23 mouse cellular contexts compared by ENCODE assay signal in the genomic region with DNA sequence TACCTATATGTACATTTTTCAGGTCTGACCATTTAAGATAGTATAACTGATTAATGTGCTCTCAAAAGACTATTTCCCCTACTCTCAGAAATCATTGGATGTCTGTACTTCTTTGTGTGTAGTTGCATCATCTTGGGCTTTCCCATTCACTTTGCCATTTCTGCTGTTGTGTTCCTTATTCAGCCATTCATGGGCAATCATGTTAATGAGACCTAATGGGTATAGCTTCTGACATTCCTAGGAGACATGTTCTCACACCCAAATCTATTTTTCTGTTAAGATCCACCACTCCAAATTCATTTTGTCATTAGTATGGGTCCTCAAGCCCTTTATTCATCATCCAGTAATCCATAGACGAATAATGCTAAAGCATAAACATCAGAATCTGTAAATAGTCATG.
A peak's percentile ranks its signal among the peaks of the same experiment; 100 is the strongest.
DNase-seq lines count a peak whose midpoint lies in the region; ATAC-seq lines count a peak whose summit lies in the region.
"Had no signal": no experiment of that assay in that cellular context is flagged by ENCODE, and none has a peak within 500 bp of the region (broad histone marks: within the 10 kb centered on the region; RNA-seq: fewer than 3 reads in every experiment).

No protein-coding gene starts in this region.

- DNase-seq in embryonic facial prominence, embryonic 14.5 days (ENCODE audit: low spot score), result peak; percentile 2
- DNase-seq in embryonic facial prominence, embryonic 10.5 days (ENCODE audit: low spot score), result no peak
- DNase-seq in Muller cell, postnatal 12 days (ENCODE audit: inconsistent ontology term), result peak; percentile 43
- peak; percentile 75 for DNase-seq in retina, embryonic 14.5 days (ENCODE audit: low spot score)
- DNase-seq in retina, postnatal 1 day, result peak; percentile 84
- no peak for DNase-seq in gastrocnemius, postnatal 14 days
- DNase-seq in neural tube, embryonic 10.5 days (ENCODE audit: extremely low spot score, low spot score), result no peak
- DNase-seq: adrenal gland, adult 2 months; adrenal gland, adult 8-10 months; adrenal gland, postnatal 10 days; adrenal gland, postnatal 14 days; adrenal gland, postnatal 25 days; adrenal gland, postnatal 36 days; B cell, adult 2 months; cerebellum, adult 11 months; cerebellum, adult 11-12 months; cerebellum, adult 18-20 months had no signal

- no peak overlapping the region for H3K9ac ChIP-seq in embryonic facial prominence, embryonic 14.5 days (ENCODE audit: low read depth, low read length)
- no peak overlapping the region for H3K9ac ChIP-seq in forebrain, embryonic 13.5 days

- H3K4me3 ChIP-seq in embryonic facial prominence, embryonic 14.5 days (ENCODE audit: low read depth, low read length), result no peak overlapping the region
- no peak overlapping the region for H3K4me3 ChIP-seq in embryonic facial prominence, embryonic 10.5 days
- no peak overlapping the region for H3K4me3 ChIP-seq in forebrain, embryonic 13.5 days

- H3K27ac ChIP-seq in embryonic facial prominence, embryonic 14.5 days (replicated peaks; ENCODE audit: low read depth, low read length), result no peak overlapping the region
- no peak overlapping the region for H3K27ac ChIP-seq in embryonic facial prominence, embryonic 10.5 days (replicated peaks)
- no peak overlapping the region for H3K27ac ChIP-seq in forebrain, embryonic 13.5 days

- intact Hi-C loops in gastrocnemius, postnatal 14 days (cut with DNase I; ENCODE audit: low total_unique reads), result no loop called here

- no peaks in the 10 kb centered on the region for H3K9me3 ChIP-seq in embryonic facial prominence, embryonic 14.5 days (ENCODE audit: control insufficient read depth, low read length)
- H3K9me3 ChIP-seq in embryonic facial prominence, embryonic 10.5 days, result no peaks in the 10 kb centered on the region
- no peaks in the 10 kb centered on the region for H3K9me3 ChIP-seq in forebrain, embryonic 13.5 days (replicated peaks)

- no peak for ATAC-seq in embryonic facial prominence, embryonic 14.5 days (ENCODE audit: low read depth)
- ATAC-seq in forebrain, embryonic 13.5 days, result no peak
- ATAC-seq: activated CD4-positive, CD25-positive, alpha-beta regulatory T cell, adult 4 months; CD4-positive, CD25-positive, alpha-beta regulatory T cell, adult 4 months; Patski had no signal

- H3K36me3 ChIP-seq in embryonic facial prominence, embryonic 14.5 days (ENCODE audit: control insufficient read depth, insufficient read depth, low read length), result no peaks in the 10 kb centered on the region
- H3K36me3 ChIP-seq in embryonic facial prominence, embryonic 10.5 days (replicated peaks), result no peaks in the 10 kb centered on the region
- no peaks in the 10 kb centered on the region for H3K36me3 ChIP-seq in forebrain, embryonic 13.5 days (ENCODE audit: poor library complexity, severe bottlenecking)
- H3K36me3 ChIP-seq: G1E had no signal

- no peak overlapping the region for H3K4me2 ChIP-seq in embryonic facial prominence, embryonic 14.5 days (ENCODE audit: low read depth, low read length)
- no peak overlapping the region for H3K4me2 ChIP-seq in forebrain, embryonic 13.5 days

- no peaks in the 10 kb centered on the region for H3K27me3 ChIP-seq in embryonic facial prominence, embryonic 14.5 days (replicated peaks; ENCODE audit: control insufficient read depth, insufficient read depth, low read length)
- no peaks in the 10 kb centered on the region for H3K27me3 ChIP-seq in embryonic facial prominence, embryonic 10.5 days (replicated peaks; ENCODE audit: low read depth, poor library complexity, severe bottlenecking)
- no peaks in the 10 kb centered on the region for H3K27me3 ChIP-seq in forebrain, embryonic 13.5 days
- H3K27me3 ChIP-seq: CH12.LX, Patski had no signal

- H3K4me1 ChIP-seq in embryonic facial prominence, embryonic 14.5 days (ENCODE audit: control insufficient read depth, insufficient read depth, low read length), result no peaks in the 10 kb centered on the region
- no peaks in the 10 kb centered on the region for H3K4me1 ChIP-seq in embryonic facial prominence, embryonic 10.5 days
- no peaks in the 10 kb centered on the region for H3K4me1 ChIP-seq in forebrain, embryonic 13.5 days

- whole genome bisulfite sequencing in embryonic facial prominence, embryonic 14.5 days, result 71% methylated on average over 1 of the region's 1 CpGs
- WGBS in embryonic facial prominence, embryonic 10.5 days, result 87% methylated on average over 1 of the region's 1 CpGs
- 78% methylated on average over 1 of the region's 1 CpGs for WGBS in forebrain, embryonic 13.5 days

Comparison
In these comparisons a context has a peak if more than half of its experiments do, and no peak if none do; other contexts are left out.
1. DNase-seq: peak in embryonic facial prominence, embryonic 14.5 days (single experiment), Muller cell, postnatal 12 days (single experiment), retina, embryonic 14.5 days (single experiment) and retina, postnatal 1 day (single experiment); none in embryonic facial prominence, embryonic 10.5 days (single experiment), gastrocnemius, postnatal 14 days (single experiment) and neural tube, embryonic 10.5 days (single experiment).